Mouse (Mus musculus) bone marrow macrophage, adult 2 months (primary cell): ENCODE data around the gene Aig1.

ENCODE experiments used
- CTCF ChIP-seq: IDR thresholded peaks from 2 replicates; pipeline ENCODE4 v1.5.1; 2012; ENCODE audit warnings: low read depth, mild to moderate bottlenecking, low read length, moderate library complexity
- POLR2A ChIP-seq: IDR thresholded peaks from 2 replicates; pipeline ENCODE4 v1.6.1; 2012; ENCODE audit warnings: mild to moderate bottlenecking, low read depth, low read length, borderline replicate concordance

- TF ChIP-seq CTCF: no peak
- TF ChIP-seq POLR2A: no peak
Measured at GRCm38 (mm10) chr10:13788057-13788456, 80.7 kb downstream of the Aig1 start.
